Mouse (Mus musculus): Measurements from ENCODE around the gene Prr5. TPM values are rescaled to one million over a fixed set of nuclear protein-coding genes. Genes with fewer than 3 reads are reported as not detected.

Gene Prr5
- polyA plus RNA-seq (2015; fragmentation: Nextera tagmentation; extraction: Ambion mirVana), result 27.1 and 31.3 TPM in 2 replicates

DNA sequence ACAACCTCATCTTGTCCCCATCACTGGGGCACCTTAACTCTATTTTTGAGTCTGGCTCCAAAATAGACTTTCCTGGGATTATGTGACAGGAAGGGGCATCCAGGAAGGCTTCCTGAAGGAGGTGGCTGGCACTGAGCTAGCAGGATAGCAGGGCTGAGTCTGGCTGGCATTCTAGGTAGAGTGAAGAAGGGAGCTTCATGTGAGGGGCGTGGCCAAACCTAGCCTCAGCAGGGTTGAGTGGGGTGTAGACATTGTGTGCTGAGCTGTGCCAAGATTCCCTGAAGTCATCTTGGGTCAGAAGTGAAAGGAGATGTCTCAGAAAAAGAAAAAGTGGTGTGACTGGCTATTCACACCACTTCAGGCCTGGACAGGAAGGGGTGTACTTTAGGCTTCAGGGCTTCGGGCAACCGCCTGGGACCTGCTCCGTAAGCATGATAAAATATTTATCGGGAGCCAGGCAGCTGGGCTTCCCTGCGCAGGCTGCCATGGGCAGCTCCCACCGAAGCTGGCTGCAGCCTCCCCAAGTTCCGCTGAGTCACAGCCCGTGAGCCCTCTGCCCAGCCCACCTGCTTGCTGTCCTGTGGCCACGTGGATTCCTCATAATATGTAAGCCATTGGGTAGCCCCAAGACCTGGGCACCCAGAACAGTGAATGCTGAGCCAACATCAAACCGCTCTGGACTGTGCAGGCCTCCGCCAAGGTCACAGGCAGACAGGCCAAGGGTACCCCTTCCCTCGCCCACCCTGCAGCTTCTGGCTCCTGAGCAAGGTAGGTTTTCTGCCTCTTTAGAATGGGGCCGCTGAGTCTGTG, at the start of gene Prr5:
Gene Prr5, plus strand, starts transcription at position 683 of the 810 bp plus-strand sequence.
- no peak within 1 kb of the TSS for H3K9ac ChIP-seq
- 69% methylated on average over 14 of the region's 14 CpGs for WGBS
- no peak within 1 kb of the TSS for H3K4me2 ChIP-seq
- no peak within 1 kb of the TSS for H3K4me3 ChIP-seq
- H3K27me3 ChIP-seq, result no peaks in the 10 kb centered on the region
- H3K27ac ChIP-seq (replicated peaks), result no peak within 1 kb of the TSS
- no peaks in the 10 kb centered on the region for H3K9me3 ChIP-seq
- ATAC-seq (ENCODE audit: low FRiP score, low read depth), result no peak
- no peaks in the 10 kb centered on the region for H3K36me3 ChIP-seq
- peaks cover 48% of the 10 kb centered on the region for H3K4me1 ChIP-seq (replicated peaks)

DNA sequence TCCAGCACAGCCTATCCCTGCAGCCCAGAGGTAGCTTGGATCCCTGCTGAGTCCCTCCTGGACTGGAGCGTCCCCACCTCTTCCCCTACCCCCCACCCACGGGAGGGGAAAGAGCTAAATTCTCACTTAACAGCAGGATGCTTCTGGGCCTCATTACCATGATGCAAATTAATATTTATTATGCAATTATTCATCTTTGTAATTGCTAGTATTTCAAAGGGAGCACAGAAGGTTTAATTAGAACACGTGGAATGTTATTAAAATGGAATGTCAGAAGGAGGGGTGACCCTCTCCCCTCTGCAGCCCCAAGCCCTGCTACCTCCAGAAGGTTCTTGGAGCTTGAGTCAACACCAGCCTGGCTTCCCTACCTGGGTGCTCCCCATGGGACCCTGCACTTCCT, 49.4 kb upstream of the Prr5 start:
- H3K4me2 ChIP-seq, result no peak overlapping the region
- H3K9me3 ChIP-seq, result no peaks in the 10 kb centered on the region
- H3K36me3 ChIP-seq, result no peaks in the 10 kb centered on the region
- WGBS, result 37% methylated on average over 3 of the region's 3 CpGs
- no peak overlapping the region for H3K4me3 ChIP-seq
- ATAC-seq (ENCODE audit: low FRiP score, low read depth), result 0 out of 2 replicates have a peak, but pooled peaks have one; percentile 2
- H3K27me3 ChIP-seq, result peaks cover 9% of the 10 kb centered on the region
- 0 out of 2 replicates have a peak overlapping the region, but pooled peaks have one; percentile 17 for H3K27ac ChIP-seq (replicated peaks)
- H3K9ac ChIP-seq, result no peak overlapping the region
- H3K4me1 ChIP-seq (replicated peaks), result peaks cover 32% of the 10 kb centered on the region

DNA sequence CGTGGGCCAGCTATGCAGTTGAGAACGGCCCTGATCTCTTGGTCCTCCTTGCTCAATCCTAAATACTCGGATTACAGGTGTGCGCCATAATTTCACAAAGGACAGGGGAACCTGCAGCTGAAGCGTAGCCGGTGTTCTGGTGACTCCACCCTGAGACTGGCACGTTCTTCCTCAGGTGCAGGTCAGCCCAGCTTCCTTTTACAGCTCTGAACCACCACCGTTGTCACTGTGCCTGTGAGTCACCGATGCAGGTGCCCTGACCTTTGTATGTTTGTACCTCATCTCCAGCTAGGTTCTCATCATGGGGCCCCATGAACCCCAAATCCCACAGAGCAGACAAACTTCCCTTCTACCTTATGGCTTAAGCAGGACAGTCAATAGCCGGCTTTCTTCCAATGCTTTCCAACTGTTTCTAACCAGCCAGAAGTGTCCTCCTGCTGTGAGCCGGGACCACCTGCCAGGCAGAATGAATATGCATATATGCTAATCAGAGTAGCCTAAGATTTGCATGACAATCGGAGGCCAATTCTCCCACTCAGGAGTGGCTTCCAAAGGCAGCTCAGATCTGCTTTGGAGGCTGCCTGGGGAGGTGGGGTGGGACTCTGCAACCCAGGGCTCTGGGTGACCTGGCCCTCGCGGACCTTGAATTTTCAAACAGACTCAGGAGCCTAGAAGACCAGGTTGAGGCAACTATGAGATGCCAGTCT, 47.5 kb upstream of the Prr5 start:
- no peaks in the 10 kb centered on the region for H3K36me3 ChIP-seq
- WGBS, result 24% methylated on average over 14 of the region's 14 CpGs
- H3K27me3 ChIP-seq, result no peaks in the 10 kb centered on the region
- peaks cover 50% of the 10 kb centered on the region for H3K4me1 ChIP-seq (replicated peaks)
- H3K4me2 ChIP-seq, result no peak overlapping the region
- no peak for ATAC-seq (ENCODE audit: low FRiP score, low read depth)
- H3K9ac ChIP-seq, result no peak overlapping the region
- H3K27ac ChIP-seq (replicated peaks), result no peak overlapping the region
- no peak overlapping the region for H3K4me3 ChIP-seq
- H3K9me3 ChIP-seq, result no peaks in the 10 kb centered on the region

DNA sequence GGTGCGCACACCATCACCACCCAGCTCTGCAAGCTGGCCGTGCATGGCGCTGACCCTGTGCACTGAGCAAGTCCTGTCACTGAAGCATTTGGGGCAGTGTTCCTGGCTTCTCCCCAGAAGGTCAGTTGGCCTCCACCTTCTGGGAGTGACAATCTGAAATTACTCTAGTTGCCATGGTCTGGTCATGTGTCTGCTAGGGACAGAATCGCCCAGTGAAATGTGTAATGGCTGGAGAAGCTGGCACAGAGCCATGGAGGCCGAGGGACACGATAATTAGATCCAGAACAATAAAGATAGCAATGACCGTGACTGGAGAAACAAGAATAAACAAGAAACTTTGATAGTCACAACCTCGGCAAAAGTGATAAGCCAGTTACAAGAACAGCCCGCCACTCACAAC, 44.5 kb upstream of the Prr5 start:
- no peak overlapping the region for H3K9ac ChIP-seq
- H3K27ac ChIP-seq (replicated peaks), result no peak overlapping the region
- no peaks in the 10 kb centered on the region for H3K9me3 ChIP-seq
- WGBS, result 54% methylated on average over 9 of the region's 9 CpGs
- H3K4me1 ChIP-seq (replicated peaks), result peaks cover 55% of the 10 kb centered on the region
- no peak overlapping the region for H3K4me2 ChIP-seq
- H3K27me3 ChIP-seq, result no peaks in the 10 kb centered on the region
- no peak for ATAC-seq (ENCODE audit: low FRiP score, low read depth)
- H3K36me3 ChIP-seq, result no peaks in the 10 kb centered on the region
- no peak overlapping the region for H3K4me3 ChIP-seq

DNA sequence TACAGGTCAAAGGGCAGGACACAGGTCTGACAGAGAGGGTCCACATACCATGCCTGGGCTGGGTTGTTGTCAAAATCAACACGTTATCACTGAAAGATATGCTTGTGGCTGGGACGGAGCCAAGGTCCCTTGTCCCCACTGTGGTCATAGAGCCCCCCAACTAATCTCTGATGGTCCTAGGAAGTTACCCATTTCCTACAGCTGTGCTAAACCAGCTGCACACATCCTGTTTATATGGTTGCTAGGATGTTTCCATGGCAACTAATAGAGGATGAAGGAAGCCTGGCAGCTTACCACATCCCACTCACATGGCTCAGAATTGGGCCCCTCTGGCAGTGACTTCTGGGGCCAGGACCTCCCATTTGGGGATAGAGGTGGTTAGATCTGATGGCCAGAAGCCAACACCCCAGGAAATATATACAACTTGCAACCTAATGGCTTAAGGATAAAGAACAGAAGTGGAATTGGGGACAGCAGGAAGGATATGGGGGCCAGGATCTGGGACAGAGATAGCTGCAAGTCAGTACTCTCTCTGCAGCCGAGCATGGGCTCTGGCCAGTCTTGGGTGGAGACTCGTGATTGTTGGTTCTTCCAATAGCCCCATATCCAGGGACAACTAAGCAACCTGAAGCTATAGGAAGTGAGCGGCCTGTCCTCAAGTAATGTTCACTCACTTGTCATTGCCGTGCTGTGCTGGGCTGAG, 43.6 kb upstream of the Prr5 start:
- H3K4me2 ChIP-seq, result no peak overlapping the region
- no peak overlapping the region for H3K27ac ChIP-seq (replicated peaks)
- H3K9ac ChIP-seq, result no peak overlapping the region
- no peaks in the 10 kb centered on the region for H3K36me3 ChIP-seq
- H3K9me3 ChIP-seq, result no peaks in the 10 kb centered on the region
- no peaks in the 10 kb centered on the region for H3K27me3 ChIP-seq
- H3K4me1 ChIP-seq (replicated peaks), result peaks cover 48% of the 10 kb centered on the region
- peak; percentile 50; the same call in 1 of the 2 replicates for ATAC-seq (ENCODE audit: low FRiP score, low read depth)
- WGBS, result 62% methylated on average over 6 of the region's 6 CpGs
- H3K4me3 ChIP-seq, result no peak overlapping the region

DNA sequence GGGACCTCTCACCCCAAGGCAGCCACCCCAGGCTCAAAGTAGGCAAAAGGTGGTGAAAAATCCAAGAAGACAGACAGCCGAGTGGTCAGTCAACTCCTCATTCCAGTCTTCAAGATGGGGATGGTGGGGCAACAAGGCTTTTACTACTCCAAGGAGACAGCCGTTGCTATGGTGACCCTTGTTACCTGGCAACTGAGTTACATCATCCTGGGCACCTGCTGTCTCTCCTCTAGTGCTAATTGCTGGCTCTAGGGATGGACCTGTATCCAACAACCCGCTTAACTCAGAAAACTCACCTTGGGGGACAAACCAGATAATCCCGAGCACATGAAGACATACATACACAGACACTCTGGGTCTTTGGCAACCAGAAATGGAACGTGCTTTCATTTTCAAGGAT, 42.1 kb upstream of the Prr5 start:
- Histone ChIP-seq H3K9ac (no peak overlapping the region), H3K36me3 (no peaks in the 10 kb centered on the region), H3K4me2 (no peak overlapping the region), H3K4me3 (no peak overlapping the region), H3K27ac (replicated peaks) (no peak overlapping the region), H3K27me3 (no peaks in the 10 kb centered on the region), H3K9me3 (no peaks in the 10 kb centered on the region), H3K4me1 (replicated peaks) (peaks cover 38% of the 10 kb centered on the region)
- no peak for ATAC-seq (ENCODE audit: low FRiP score, low read depth)
- WGBS, result 49% methylated on average over 5 of the region's 5 CpGs

DNA sequence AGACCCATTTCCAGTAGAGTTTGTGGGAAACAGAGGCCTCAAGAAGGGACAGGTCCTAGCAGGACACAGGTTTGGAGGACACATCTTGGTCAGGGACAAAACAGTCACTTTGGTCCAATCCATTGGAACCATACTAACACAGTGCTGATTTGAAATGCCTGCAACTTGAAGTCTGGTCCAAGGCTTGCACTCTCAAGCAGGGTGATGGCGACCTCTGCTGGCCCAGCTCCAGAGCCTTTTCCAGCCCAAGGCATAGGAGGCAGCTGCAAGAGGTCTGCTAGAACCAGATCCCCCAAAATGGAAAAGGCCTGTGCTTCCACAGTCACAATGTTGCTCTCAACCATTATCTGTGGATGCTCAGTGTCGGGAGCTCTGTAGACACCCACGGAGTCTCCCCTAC, 39.7 kb upstream of the Prr5 start:
- Histone ChIP-seq H3K9ac (no peak overlapping the region), H3K27me3 (no peaks in the 10 kb centered on the region), H3K4me2 (no peak overlapping the region), H3K4me3 (no peak overlapping the region), H3K9me3 (no peaks in the 10 kb centered on the region), H3K4me1 (replicated peaks) (peaks cover 31% of the 10 kb centered on the region), H3K27ac (replicated peaks) (no peak overlapping the region), H3K36me3 (no peaks in the 10 kb centered on the region)
- peak; percentile 64 for ATAC-seq (ENCODE audit: low FRiP score, low read depth)
- WGBS, result 24% methylated on average over 3 of the region's 3 CpGs

DNA sequence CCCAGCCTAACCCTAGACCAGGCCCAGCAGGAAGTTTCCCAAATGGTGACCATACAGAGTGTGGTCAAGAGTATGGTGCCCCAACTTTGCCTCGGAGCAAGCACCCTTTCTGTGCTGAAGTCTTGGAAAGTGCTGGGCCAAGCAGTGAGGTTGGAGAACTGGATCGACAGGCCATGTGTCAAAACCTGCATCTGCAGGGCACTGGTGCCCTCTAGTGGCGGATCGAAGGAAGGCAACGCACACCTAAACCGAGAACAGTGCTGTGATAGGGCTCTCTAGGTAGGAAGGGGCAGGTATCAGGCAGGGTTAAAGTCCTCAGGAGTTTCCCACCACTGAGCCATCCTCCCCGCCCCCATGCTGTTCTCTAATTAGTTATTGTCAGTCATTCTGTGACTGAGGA, 37.9 kb upstream of the Prr5 start:
- Histone ChIP-seq H3K36me3 (no peaks in the 10 kb centered on the region), H3K4me1 (replicated peaks) (peaks cover 12% of the 10 kb centered on the region), H3K9ac (no peak overlapping the region), H3K27ac (replicated peaks) (no peak overlapping the region), H3K4me2 (no peak overlapping the region), H3K4me3 (no peak overlapping the region), H3K9me3 (no peaks in the 10 kb centered on the region), H3K27me3 (no peaks in the 10 kb centered on the region)
- peak; percentile 68; the same call in 1 of the 2 replicates for ATAC-seq (ENCODE audit: low FRiP score, low read depth)
- WGBS, result 1% methylated on average over 7 of the region's 7 CpGs

DNA sequence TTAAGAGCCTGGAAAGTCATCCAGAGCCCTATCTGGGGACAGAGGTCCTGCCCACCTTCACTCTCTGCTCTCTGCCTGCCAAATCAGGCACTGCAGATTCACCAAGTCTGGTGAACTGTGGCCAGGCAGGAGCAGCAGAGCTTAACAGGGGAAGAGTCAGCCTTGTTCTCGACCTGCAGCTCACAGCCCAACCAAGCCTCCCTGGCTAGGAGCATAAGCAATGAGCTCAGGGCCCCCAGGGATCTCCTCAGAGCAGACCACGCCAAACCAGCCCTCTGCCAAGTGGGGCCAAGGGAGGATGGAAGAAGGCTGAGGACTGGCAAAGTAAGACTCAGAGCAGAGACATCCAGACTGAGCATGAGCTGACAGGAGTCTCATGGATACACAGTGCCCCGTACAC, 35.1 kb upstream of the Prr5 start:
- H3K27me3 ChIP-seq, result no peaks in the 10 kb centered on the region
- H3K4me1 ChIP-seq (replicated peaks), result no peaks in the 10 kb centered on the region
- H3K36me3 ChIP-seq, result no peaks in the 10 kb centered on the region
- no peak for ATAC-seq (ENCODE audit: low FRiP score, low read depth)
- H3K4me3 ChIP-seq, result no peak overlapping the region
- no peak overlapping the region for H3K4me2 ChIP-seq
- no peak overlapping the region for H3K9ac ChIP-seq
- no peak overlapping the region for H3K27ac ChIP-seq (replicated peaks)
- WGBS, result 42% methylated on average over 3 of the region's 3 CpGs
- no peaks in the 10 kb centered on the region for H3K9me3 ChIP-seq

DNA sequence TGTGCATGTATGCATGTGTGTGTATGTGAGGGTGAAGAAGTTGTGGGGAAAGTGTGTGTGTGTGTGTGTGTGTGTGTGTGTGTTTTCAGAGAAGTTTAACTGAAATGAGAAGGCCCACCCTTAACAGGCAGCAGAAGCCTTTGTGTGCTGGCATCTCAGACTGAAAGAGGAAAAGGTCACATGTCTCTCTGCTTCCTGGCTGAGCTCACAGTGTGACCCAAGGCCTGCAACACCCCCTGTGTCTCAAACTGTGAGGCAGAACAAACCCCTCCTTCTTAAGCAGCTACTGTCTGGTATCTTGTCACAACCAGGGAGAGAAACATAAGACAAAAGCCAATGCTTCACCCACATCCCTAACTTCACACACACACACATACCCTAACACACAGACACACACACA, 31.0 kb upstream of the Prr5 start:
- no peak for ATAC-seq (ENCODE audit: low FRiP score, low read depth)
- no peak overlapping the region for H3K4me2 ChIP-seq
- no peak overlapping the region for H3K4me3 ChIP-seq
- H3K9ac ChIP-seq, result no peak overlapping the region
- H3K27ac ChIP-seq (replicated peaks), result no peak overlapping the region
- H3K27me3 ChIP-seq, result no peaks in the 10 kb centered on the region
- no peaks in the 10 kb centered on the region for H3K36me3 ChIP-seq
- no peaks in the 10 kb centered on the region for H3K4me1 ChIP-seq (replicated peaks)
- H3K9me3 ChIP-seq, result no peaks in the 10 kb centered on the region

DNA sequence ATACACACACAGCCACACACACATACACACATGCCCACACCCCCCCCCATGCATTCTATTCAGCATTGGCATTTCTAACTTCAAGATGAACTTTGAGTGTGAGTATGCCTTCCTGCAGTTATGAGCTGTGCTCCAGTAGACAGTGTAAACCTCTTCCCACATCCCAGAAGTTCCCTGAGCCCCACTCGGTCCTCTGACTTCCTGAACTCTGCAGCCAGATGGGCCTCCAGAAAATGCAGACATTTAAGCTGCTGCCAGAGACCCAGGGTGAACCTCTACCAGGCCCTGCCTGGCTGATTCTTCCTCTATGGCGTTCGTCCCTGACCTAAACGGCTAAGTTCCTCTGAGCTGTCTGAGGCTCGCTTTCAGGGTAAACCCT, 30.4 kb upstream of the Prr5 start:
- H3K36me3 ChIP-seq, result no peaks in the 10 kb centered on the region
- WGBS, result 71% methylated on average over 5 of the region's 5 CpGs
- no peak overlapping the region for H3K4me3 ChIP-seq
- H3K27me3 ChIP-seq, result no peaks in the 10 kb centered on the region
- H3K9ac ChIP-seq, result no peak overlapping the region
- H3K27ac ChIP-seq (replicated peaks), result no peak overlapping the region
- no peaks in the 10 kb centered on the region for H3K4me1 ChIP-seq (replicated peaks)
- no peak for ATAC-seq (ENCODE audit: low FRiP score, low read depth)
- H3K4me2 ChIP-seq, result no peak overlapping the region
- H3K9me3 ChIP-seq, result no peaks in the 10 kb centered on the region

All from hindbrain, embryonic 15.5 days (tissue).